Mouse (Mus musculus): ENCODE data around the gene Aff3. TPM values are rescaled to one million over a fixed set of nuclear protein-coding genes. Genes with fewer than 3 reads are reported as not detected.

Gene Aff3
- total and polyA plus RNA-seq, 2 experiments from 2014 or later, result 1.1 to 1.9 TPM

DNA sequence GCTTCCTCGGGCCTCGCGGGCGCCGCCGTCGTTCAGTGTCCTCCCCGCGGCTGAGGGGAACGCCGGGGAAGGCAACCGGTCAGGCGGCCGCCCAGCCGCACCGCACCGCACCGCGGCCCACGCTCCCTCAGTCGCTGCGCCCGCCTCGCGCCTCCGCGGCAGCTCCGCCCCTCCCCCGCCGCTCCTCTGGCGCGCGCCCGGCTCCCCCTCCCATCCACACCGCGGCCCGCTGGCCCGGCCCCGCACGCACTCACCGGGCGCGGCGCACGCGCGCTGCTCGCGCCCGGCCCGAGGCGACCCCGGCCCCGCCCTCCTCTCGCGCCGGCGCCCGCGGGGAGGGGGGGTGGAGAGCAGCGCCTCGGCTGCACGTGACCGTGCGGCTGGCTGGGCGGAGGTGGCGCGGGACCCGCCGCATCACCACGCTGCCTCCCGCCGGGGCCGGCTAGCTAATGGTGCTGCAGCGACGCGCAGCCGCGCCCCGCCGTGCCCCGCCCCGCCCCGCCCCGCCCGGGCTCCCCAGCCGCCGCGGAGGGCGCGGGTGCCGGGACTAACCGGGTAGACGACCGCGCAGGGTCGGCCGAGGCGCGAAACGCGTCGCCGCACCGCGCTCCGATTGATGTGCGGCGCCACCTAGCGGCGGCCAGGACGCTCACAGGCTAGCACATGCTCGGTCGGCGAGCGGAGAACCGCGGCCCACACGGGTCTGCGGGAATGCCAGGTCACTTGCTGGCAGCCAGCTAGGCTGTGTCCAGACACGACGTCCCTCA lies 535.1 kb downstream of the Aff3 start, which contains the start of gene Rev1:
Rev1 (minus strand) TSS at position 301 of the 767 bp plus-strand sequence.
- peak within 1 kb of the TSS; percentile 72 for H3K4me2 ChIP-seq (ENCODE audit: low read depth, low read length)
- H3K27ac ChIP-seq (ENCODE audit: low read depth), result peak within 1 kb of the TSS; percentile 94
- ATAC-seq (ENCODE audit: insufficient read depth, low read depth), result peak; percentile 94
- H3K27me3 ChIP-seq (ENCODE audit: control insufficient read depth, insufficient read depth, low read length), result no peaks in the 10 kb centered on the region
- no peaks in the 10 kb centered on the region for H3K9me3 ChIP-seq (replicated peaks; ENCODE audit: control insufficient read depth, low read length)
- peak; percentile 89 for DNase-seq (ENCODE audit: low spot score)
- no peaks in the 10 kb centered on the region for H3K36me3 ChIP-seq (replicated peaks; ENCODE audit: control insufficient read depth, insufficient read depth, low read length)
- peak within 1 kb of the TSS; percentile 86 for H3K4me3 ChIP-seq (ENCODE audit: low read depth, low read length)
- WGBS, result under 1% methylated on average over 49 of the region's 122 CpGs
- peak within 1 kb of the TSS; percentile 89 for H3K9ac ChIP-seq (replicated peaks; ENCODE audit: low read depth, low read length)
- peaks cover 9% of the 10 kb centered on the region; the same call in 1 of the 2 replicates for H3K4me1 ChIP-seq (ENCODE audit: control insufficient read depth, insufficient read depth)
- TF ChIP-seq CTCF (IDR thresholded peaks at IDR 0.05; ENCODE audit: low read depth), result peak; percentile 83
- TF ChIP-seq EP300 (IDR thresholded peaks at IDR 0.05; ENCODE audit: low read depth), result 0 out of 2 replicates have a peak, but pooled peaks have one; percentile 15

DNA sequence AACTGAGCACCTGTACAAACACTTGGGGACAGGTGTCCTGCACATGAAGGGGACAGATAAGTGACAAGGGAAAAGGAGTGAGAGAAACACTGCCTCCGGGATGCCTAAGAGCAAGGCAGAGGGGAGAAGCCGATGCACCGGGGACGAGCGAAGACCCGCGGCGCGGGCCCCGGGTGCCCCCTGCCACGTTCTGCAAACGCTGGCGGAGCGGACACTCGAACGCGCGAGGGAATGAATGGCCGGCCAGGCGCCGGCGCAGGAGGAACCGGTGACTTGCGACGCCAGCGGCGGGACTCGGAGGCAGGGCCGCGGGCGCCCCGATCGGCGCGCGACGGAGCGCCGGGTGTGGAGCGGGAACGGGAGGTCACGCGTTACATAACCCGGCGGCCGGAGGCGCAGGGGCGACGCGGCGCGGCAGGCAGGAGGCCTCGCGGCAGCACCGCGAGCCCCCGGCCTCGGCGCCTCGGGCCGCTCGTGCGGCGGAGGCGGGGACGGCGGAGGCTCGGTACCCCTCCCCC lies 535.8 kb downstream of the Aff3 start:
- TF ChIP-seq CTCF (IDR thresholded peaks at IDR 0.05; ENCODE audit: low read depth), result no peak
- TF ChIP-seq EP300 (IDR thresholded peaks at IDR 0.05; ENCODE audit: low read depth), result no peak
- Histone ChIP-seq H3K9ac (replicated peaks; ENCODE audit: low read depth, low read length) (peak overlapping the region; percentile 89), H3K9me3 (replicated peaks; ENCODE audit: control insufficient read depth, low read length) (no peaks in the 10 kb centered on the region), H3K4me3 (ENCODE audit: low read depth, low read length) (peak overlapping the region; percentile 86), H3K27ac (ENCODE audit: low read depth) (peak overlapping the region; percentile 94), H3K4me2 (ENCODE audit: low read depth, low read length) (peak overlapping the region; percentile 72), H3K36me3 (replicated peaks; ENCODE audit: control insufficient read depth, insufficient read depth, low read length) (no peaks in the 10 kb centered on the region), H3K27me3 (ENCODE audit: control insufficient read depth, insufficient read depth, low read length) (no peaks in the 10 kb centered on the region), H3K4me1 (ENCODE audit: control insufficient read depth, insufficient read depth) (peaks cover 9% of the 10 kb centered on the region; the same call in 1 of the 2 replicates)
- peak; percentile 52 for DNase-seq (ENCODE audit: low spot score)
- peak; percentile 40 for ATAC-seq (ENCODE audit: insufficient read depth, low read depth)
- under 1% methylated on average over 44 of the region's 68 CpGs for WGBS

Other genes starting within 250 kb of the Aff3 start
- 0.42 and 1.7 TPM in 2 replicates for gene Lonrf2, start 171.8 kb upstream of the Aff3 start, total RNA-seq (2014; rRNA removed; ENCODE audit: low replicate concordance)
- gene Lonrf2, start 171.8 kb upstream of the Aff3 start, polyA plus RNA-seq (2015; fragmentation: Nextera tagmentation; extraction: Ambion mirVana), result 0.33 and 0.41 TPM in 2 replicates
- gene Chst10, start 233.2 kb upstream of the Aff3 start, total RNA-seq (2014; rRNA removed; ENCODE audit: low replicate concordance), result 0.04 TPM in 1 of 2 replicates, not detected in the other
- 0.54 and 0.55 TPM in 2 replicates for gene Chst10, start 233.2 kb upstream of the Aff3 start, polyA plus RNA-seq (2015; fragmentation: Nextera tagmentation; extraction: Ambion mirVana)

Data from heart, postnatal 0 days (tissue).